Mouse (Mus musculus): Measurements from ENCODE around the gene Poc1a. TPM values are rescaled to one million over a fixed set of nuclear protein-coding genes. Genes with fewer than 3 reads are reported as not detected.

The Poc1a gene
- total and polyA plus RNA-seq, 3 experiments = 24.5 to 46.7 (median 31.9) TPM

GRCm38 (mm10) chr9:106398667-106399311, 117.9 kb downstream of the Poc1a start:
- Histone ChIP-seq H3K4me1 (ENCODE audit: control insufficient read depth in 1 of 2, insufficient read depth in 2 of 2) (peaks cover 7 to 20% of the 10 kb centered on the region in 2 experiments), H3K79me2 (replicated peaks; ENCODE audit: control insufficient read depth, extremely low read depth, insufficient read depth, poor library complexity, severe bottlenecking) (no peaks in the 10 kb centered on the region), H3K4me2 (ENCODE audit: insufficient read depth, low read depth, poor library complexity, severe bottlenecking) (no peak overlapping the region), H3K27ac (ENCODE audit: insufficient read depth, low read depth) (no peak overlapping the region), H3K27me3 (replicated peaks) (peaks cover 2% of the 10 kb centered on the region), H3K4me3 (replicated peaks in 1 of 3; ENCODE audit: low read depth in 2 of 3, low read length in 2 of 3, poor library complexity in 1 of 3) (no peak overlapping the region), H3K9ac (ENCODE audit: insufficient read depth, low read depth) (no peak overlapping the region), H3K9me3 (replicated peaks; ENCODE audit: low read length) (no peaks in the 10 kb centered on the region), H3K36me3 (replicated peaks in 1 of 2; ENCODE audit: control insufficient read depth in 1 of 2, insufficient read depth in 1 of 2, low read length in 1 of 2) (no peaks in the 10 kb centered on the region)
- DNase-seq (ENCODE audit: extremely low read depth) = no peak
- no peak for TF ChIP-seq TCF12 (IDR thresholded peaks at IDR 0.05; ENCODE audit: low read depth, low read length)
- no peak for TF ChIP-seq MEF2A (IDR thresholded peaks at IDR 0.05; ENCODE audit: borderline replicate concordance, low read depth, low read length)
- TF ChIP-seq USF2 (conservative IDR thresholded peaks at IDR 0.05; ENCODE audit: low read depth, low read length) = no peak
- no peak for TF ChIP-seq JUN (IDR thresholded peaks at IDR 0.05; ENCODE audit: insufficient read depth, low read depth, low read length)
- no peak for TF ChIP-seq RCOR1 (conservative IDR thresholded peaks at IDR 0.05; ENCODE audit: low read depth, low read length)
- TF ChIP-seq ZC3H11A (IDR thresholded peaks at IDR 0.05; ENCODE audit: low read depth, low read length) = no peak
- TF ChIP-seq MAX (IDR thresholded peaks at IDR 0.05; ENCODE audit: low read length) = no peak
- TF ChIP-seq ELF1 (IDR thresholded peaks at IDR 0.05; ENCODE audit: low read depth, low read length) = no peak
- no peak for TF ChIP-seq USF1 (IDR thresholded peaks at IDR 0.05; ENCODE audit: low read depth, low read length)
- TF ChIP-seq KAT2A (IDR thresholded peaks at IDR 0.05; ENCODE audit: insufficient replicate concordance, low read length) = no peak
- no peak for TF ChIP-seq SMC3 (IDR thresholded peaks at IDR 0.05; ENCODE audit: low read depth, low read length)
- no peak for TF ChIP-seq ZNF384 (IDR thresholded peaks at IDR 0.05; ENCODE audit: low read depth, low read length)
- dilution Hi-C loops (cut with MboI; ENCODE audit: extremely low pct_ligation_motif_present, extremely low pct_unique_long_range_greater_than_20kb, low sequenced_read_pairs) (no loop called here), in situ Hi-C loops (cut with MboI; ENCODE audit: low pct_ligation_motif_present, low pct_unique_long_range_greater_than_20kb, low sequenced_read_pairs) (no loop called here)

GRCm38 (mm10) chr9:106399808-106400207, 118.9 kb downstream of the Poc1a start:
- H3K9ac ChIP-seq (ENCODE audit: insufficient read depth, low read depth) = no peak overlapping the region
- in situ Hi-C loops (cut with MboI; ENCODE audit: low pct_ligation_motif_present, low pct_unique_long_range_greater_than_20kb, low sequenced_read_pairs) = no loop called here
- H3K27ac ChIP-seq (ENCODE audit: insufficient read depth, low read depth) = no peak overlapping the region
- DNase-seq (ENCODE audit: extremely low read depth) = no peak
- no peak overlapping the region for H3K4me3 ChIP-seq (replicated peaks in 1 of 3; ENCODE audit: low read depth in 2 of 3, low read length in 2 of 3, poor library complexity in 1 of 3)
- TF ChIP-seq KAT2A (IDR thresholded peaks at IDR 0.05; ENCODE audit: insufficient replicate concordance, low read length) = no peak
- no peak for TF ChIP-seq JUN (IDR thresholded peaks at IDR 0.05; ENCODE audit: insufficient read depth, low read depth, low read length)
- TF ChIP-seq SMC3 (IDR thresholded peaks at IDR 0.05; ENCODE audit: low read depth, low read length) = no peak
- TF ChIP-seq E2F4 (IDR thresholded peaks at IDR 0.05; ENCODE audit: insufficient replicate concordance, low read depth, low read length) = no peak
- no peak for TF ChIP-seq NRF1 (IDR thresholded peaks at IDR 0.05; ENCODE audit: low read depth, low read length)
- no peak for TF ChIP-seq MEF2A (IDR thresholded peaks at IDR 0.05; ENCODE audit: borderline replicate concordance, low read depth, low read length)
- no peak for TF ChIP-seq CHD2 (IDR thresholded peaks at IDR 0.05; ENCODE audit: low read length)
- no peak for TF ChIP-seq ELF1 (IDR thresholded peaks at IDR 0.05; ENCODE audit: low read depth, low read length)
- no peak for TF ChIP-seq ZC3H11A (IDR thresholded peaks at IDR 0.05; ENCODE audit: low read depth, low read length)
- no peak for TF ChIP-seq EP300 (IDR thresholded peaks at IDR 0.05; ENCODE audit: low read length)
- no peak for TF ChIP-seq ETS1 (conservative IDR thresholded peaks at IDR 0.05; ENCODE audit: low read depth, low read length)
- no peak for TF ChIP-seq IRF4 (IDR thresholded peaks at IDR 0.05; ENCODE audit: low read depth, low read length)
- peaks cover 0 to 10% of the 10 kb centered on the region in 2 experiments; a peak in 3 of 4 replicates for H3K4me1 ChIP-seq (ENCODE audit: control insufficient read depth in 1 of 2, insufficient read depth in 2 of 2)
- no peaks in the 10 kb centered on the region for H3K9me3 ChIP-seq (replicated peaks; ENCODE audit: low read length)
- dilution Hi-C loops (cut with MboI; ENCODE audit: extremely low pct_ligation_motif_present, extremely low pct_unique_long_range_greater_than_20kb, low sequenced_read_pairs) = no loop called here
- no peaks in the 10 kb centered on the region for H3K79me2 ChIP-seq (replicated peaks; ENCODE audit: control insufficient read depth, extremely low read depth, insufficient read depth, poor library complexity, severe bottlenecking)
- no peaks in the 10 kb centered on the region for H3K36me3 ChIP-seq (replicated peaks in 1 of 2; ENCODE audit: control insufficient read depth in 1 of 2, insufficient read depth in 1 of 2, low read length in 1 of 2)
- H3K27me3 ChIP-seq (replicated peaks) = peaks cover 2% of the 10 kb centered on the region
- H3K4me2 ChIP-seq (ENCODE audit: insufficient read depth, low read depth, poor library complexity, severe bottlenecking) = no peak overlapping the region

Other genes with a start within 250 kb of the Poc1a start
- gene Col6a4, start 184.3 kb upstream of the Poc1a start, total RNA-seq (2012; rRNA removed) = 0.29 and 0.47 TPM in 2 replicates
- 0.08 and 0.16 TPM in 2 replicates for gene Col6a4, start 184.3 kb upstream of the Poc1a start, total RNA-seq (2014; rRNA removed)
- gene Col6a4, start 184.3 kb upstream of the Poc1a start, polyA plus RNA-seq (2012; ENCODE audit: insufficient read length, low read depth) = 0.48 and 0.74 TPM in 2 replicates
- 3.0 and 3.4 TPM in 2 replicates for gene Glyctk, start 122.9 kb upstream of the Poc1a start, total RNA-seq (2012; rRNA removed)
- 2.1 and 3.0 TPM in 2 replicates for gene Glyctk, start 122.9 kb upstream of the Poc1a start, total RNA-seq (2014; rRNA removed)
- gene Glyctk, start 122.9 kb upstream of the Poc1a start, polyA plus RNA-seq (2012; ENCODE audit: insufficient read length, low read depth) = 2.8 and 3.1 TPM in 2 replicates
- 70.4 and 90.7 TPM in 2 replicates for gene Wdr82, start 110.1 kb upstream of the Poc1a start, total RNA-seq (2012; rRNA removed)
- 117 and 131 TPM in 2 replicates for gene Wdr82, start 110.1 kb upstream of the Poc1a start, total RNA-seq (2014; rRNA removed)
- 93.6 and 100 TPM in 2 replicates for gene Wdr82, start 110.1 kb upstream of the Poc1a start, polyA plus RNA-seq (2012; ENCODE audit: insufficient read length, low read depth)
- gene Ppm1m, start 81.3 kb upstream of the Poc1a start, total RNA-seq (2012; rRNA removed) = 86.0 and 103 TPM in 2 replicates
- 54.7 and 60.1 TPM in 2 replicates for gene Ppm1m, start 81.3 kb upstream of the Poc1a start, total RNA-seq (2014; rRNA removed)
- gene Ppm1m, start 81.3 kb upstream of the Poc1a start, polyA plus RNA-seq (2012; ENCODE audit: insufficient read length, low read depth) = 99.8 and 111 TPM in 2 replicates
- gene Twf2, start 78.0 kb upstream of the Poc1a start, total RNA-seq (2012; rRNA removed) = 120 and 156 TPM in 2 replicates
- 177 and 186 TPM in 2 replicates for gene Twf2, start 78.0 kb upstream of the Poc1a start, total RNA-seq (2014; rRNA removed)
- gene Twf2, start 78.0 kb upstream of the Poc1a start, polyA plus RNA-seq (2012; ENCODE audit: insufficient read length, low read depth) = 129 and 131 TPM in 2 replicates
- gene Tlr9, start 58.5 kb upstream of the Poc1a start, total RNA-seq (2012; rRNA removed) = 1.4 and 1.5 TPM in 2 replicates
- 0.54 and 1.0 TPM in 2 replicates for gene Tlr9, start 58.5 kb upstream of the Poc1a start, total RNA-seq (2014; rRNA removed)
- gene Tlr9, start 58.5 kb upstream of the Poc1a start, polyA plus RNA-seq (2012; ENCODE audit: insufficient read length, low read depth) = 9.9 and 12.5 TPM in 2 replicates
- gene Alas1, start 32.4 kb upstream of the Poc1a start, total RNA-seq (2012; rRNA removed) = 65.1 and 71.9 TPM in 2 replicates
- gene Alas1, start 32.4 kb upstream of the Poc1a start, total RNA-seq (2014; rRNA removed) = 93.1 and 105 TPM in 2 replicates
- gene Alas1, start 32.4 kb upstream of the Poc1a start, polyA plus RNA-seq (2012; ENCODE audit: insufficient read length, low read depth) = 68.2 and 69.6 TPM in 2 replicates
- 8.0 and 10.0 TPM in 2 replicates for gene Dusp7, start 87.6 kb downstream of the Poc1a start, total RNA-seq (2012; rRNA removed)
- 4.9 and 6.2 TPM in 2 replicates for gene Dusp7, start 87.6 kb downstream of the Poc1a start, total RNA-seq (2014; rRNA removed)
- 8.2 and 11.4 TPM in 2 replicates for gene Dusp7, start 87.6 kb downstream of the Poc1a start, polyA plus RNA-seq (2012; ENCODE audit: insufficient read length, low read depth)
- gene Rpl29, start 148.4 kb downstream of the Poc1a start, total RNA-seq (2012; rRNA removed) = 1,844 and 1,867 TPM in 2 replicates
- gene Rpl29, start 148.4 kb downstream of the Poc1a start, total RNA-seq (2014; rRNA removed) = 1,058 and 1,082 TPM in 2 replicates
- gene Rpl29, start 148.4 kb downstream of the Poc1a start, polyA plus RNA-seq (2012; ENCODE audit: insufficient read length, low read depth) = 1,042 and 1,257 TPM in 2 replicates
- 76.9 and 77.6 TPM in 2 replicates for gene Acy1, start 157.3 kb downstream of the Poc1a start, total RNA-seq (2012; rRNA removed)
- gene Acy1, start 157.3 kb downstream of the Poc1a start, total RNA-seq (2014; rRNA removed) = 51.9 and 55.6 TPM in 2 replicates
- 103 and 106 TPM in 2 replicates for gene Acy1, start 157.3 kb downstream of the Poc1a start, polyA plus RNA-seq (2012; ENCODE audit: insufficient read length, low read depth)
- gene Abhd14b, start 166.4 kb downstream of the Poc1a start, total RNA-seq (2012; rRNA removed) = 3.9 and 5.3 TPM in 2 replicates
- 2.9 and 3.6 TPM in 2 replicates for gene Abhd14b, start 166.4 kb downstream of the Poc1a start, total RNA-seq (2014; rRNA removed)
- gene Abhd14b, start 166.4 kb downstream of the Poc1a start, polyA plus RNA-seq (2012; ENCODE audit: insufficient read length, low read depth) = 4.4 and 5.4 TPM in 2 replicates
- gene Abhd14a, start 166.6 kb downstream of the Poc1a start, total RNA-seq (2012; rRNA removed) = 20.4 and 20.6 TPM in 2 replicates
- 15.6 and 18.2 TPM in 2 replicates for gene Abhd14a, start 166.6 kb downstream of the Poc1a start, total RNA-seq (2014; rRNA removed)
- 23.3 and 26.6 TPM in 2 replicates for gene Abhd14a, start 166.6 kb downstream of the Poc1a start, polyA plus RNA-seq (2012; ENCODE audit: insufficient read length, low read depth)
- gene Pcbp4, start 172.2 kb downstream of the Poc1a start, total RNA-seq (2012; rRNA removed) = 41.3 and 44.1 TPM in 2 replicates
- 34.5 and 44.0 TPM in 2 replicates for gene Pcbp4, start 172.2 kb downstream of the Poc1a start, total RNA-seq (2014; rRNA removed)
- gene Pcbp4, start 172.2 kb downstream of the Poc1a start, polyA plus RNA-seq (2012; ENCODE audit: insufficient read length, low read depth) = 51.9 and 54.2 TPM in 2 replicates
- gene Gpr62, start 184.9 kb downstream of the Poc1a start, total RNA-seq (2012; rRNA removed) = 0.04 TPM in 1 of 2 replicates, not detected in the other
- not detected in 2 replicates for gene Gpr62, start 184.9 kb downstream of the Poc1a start, total RNA-seq (2014; rRNA removed)
- 0.11 and 0.20 TPM in 2 replicates for gene Gpr62, start 184.9 kb downstream of the Poc1a start, polyA plus RNA-seq (2012; ENCODE audit: insufficient read length, low read depth)
- gene Rrp9, start 194.9 kb downstream of the Poc1a start, total RNA-seq (2012; rRNA removed) = 120 and 167 TPM in 2 replicates
- 130 and 137 TPM in 2 replicates for gene Rrp9, start 194.9 kb downstream of the Poc1a start, total RNA-seq (2014; rRNA removed)
- 326 and 339 TPM in 2 replicates for gene Rrp9, start 194.9 kb downstream of the Poc1a start, polyA plus RNA-seq (2012; ENCODE audit: insufficient read length, low read depth)
- 12.3 and 12.9 TPM in 2 replicates for gene Parp3, start 195.9 kb downstream of the Poc1a start, total RNA-seq (2012; rRNA removed)
- 10.3 and 11.1 TPM in 2 replicates for gene Parp3, start 195.9 kb downstream of the Poc1a start, total RNA-seq (2014; rRNA removed)
- 24.6 and 36.6 TPM in 2 replicates for gene Parp3, start 195.9 kb downstream of the Poc1a start, polyA plus RNA-seq (2012; ENCODE audit: insufficient read length, low read depth)
- gene Iqcf1, start 218.9 kb downstream of the Poc1a start, total RNA-seq (2012; rRNA removed) = not detected in 2 replicates
- gene Iqcf1, start 218.9 kb downstream of the Poc1a start, total RNA-seq (2014; rRNA removed) = not detected in 2 replicates
- gene Iqcf1, start 218.9 kb downstream of the Poc1a start, polyA plus RNA-seq (2012; ENCODE audit: insufficient read length, low read depth) = not detected in 2 replicates
- 0.72 TPM in 1 of 2 replicates, not detected in the other for gene Iqcf5, start 233.5 kb downstream of the Poc1a start, total RNA-seq (2012; rRNA removed)
- 0.77 TPM in 1 of 2 replicates, not detected in the other for gene Iqcf5, start 233.5 kb downstream of the Poc1a start, total RNA-seq (2014; rRNA removed)
- 1.8 and 2.9 TPM in 2 replicates for gene Iqcf5, start 233.5 kb downstream of the Poc1a start, polyA plus RNA-seq (2012; ENCODE audit: insufficient read length, low read depth)